Mouse (Mus musculus): ENCODE results near the gene Ccdc183. TPM values are rescaled to one million over a fixed set of nuclear protein-coding genes. Genes with fewer than 3 reads are reported as not detected.

The Ccdc183 gene
- polyA plus RNA-seq, 1 experiment from 2014 or later: 0.11 TPM

GRCm38 (mm10) chr2:25598749-25599148, 18.7 kb downstream of the Ccdc183 start:
- H3K9me3 ChIP-seq: no peaks in the 10 kb centered on the region
- no peak overlapping the region for H3K27ac ChIP-seq (replicated peaks)
- DNase-seq (ENCODE audit: low spot score): no peak
- no peak overlapping the region for H3K4me3 ChIP-seq
- H3K4me1 ChIP-seq: no peaks in the 10 kb centered on the region
- H3K36me3 ChIP-seq (replicated peaks): peaks cover 99% of the 10 kb centered on the region
- WGBS: 88% methylated on average over 1 of the region's 1 CpGs
- H3K27me3 ChIP-seq (replicated peaks; ENCODE audit: low read depth, poor library complexity, severe bottlenecking): no peaks in the 10 kb centered on the region

GRCm38 (mm10) chr2:25596765-25597510, 20.5 kb downstream of the Ccdc183 start:
- H3K36me3 ChIP-seq (replicated peaks): peaks cover 99% of the 10 kb centered on the region
- no peaks in the 10 kb centered on the region for H3K4me1 ChIP-seq
- no peaks in the 10 kb centered on the region for H3K9me3 ChIP-seq
- DNase-seq (ENCODE audit: low spot score): no peak
- WGBS: 94% methylated on average over 5 of the region's 5 CpGs
- H3K27ac ChIP-seq (replicated peaks): no peak overlapping the region
- H3K4me3 ChIP-seq: no peak overlapping the region
- no peaks in the 10 kb centered on the region for H3K27me3 ChIP-seq (replicated peaks; ENCODE audit: low read depth, poor library complexity, severe bottlenecking)

- no peak overlapping the region for H3K27ac ChIP-seq (replicated peaks)
- no peak for DNase-seq (ENCODE audit: low spot score)
- H3K4me1 ChIP-seq: no peaks in the 10 kb centered on the region
- peaks cover 99% of the 10 kb centered on the region for H3K36me3 ChIP-seq (replicated peaks)
- no peak overlapping the region for H3K4me3 ChIP-seq
- no peaks in the 10 kb centered on the region for H3K27me3 ChIP-seq (replicated peaks; ENCODE audit: low read depth, poor library complexity, severe bottlenecking)
- 84% methylated on average over 2 of the region's 2 CpGs for WGBS
- H3K9me3 ChIP-seq: no peaks in the 10 kb centered on the region
These were observed 25.6 kb downstream of the Ccdc183 start for GRCm38 (mm10) chr2:25591863-25592262.

- Histone ChIP-seq H3K27ac (replicated peaks) (no peak overlapping the region), H3K9me3 (no peaks in the 10 kb centered on the region), H3K27me3 (replicated peaks; ENCODE audit: low read depth, poor library complexity, severe bottlenecking) (no peaks in the 10 kb centered on the region), H3K36me3 (replicated peaks) (peaks cover 100% of the 10 kb centered on the region), H3K4me1 (no peaks in the 10 kb centered on the region), H3K4me3 (no peak overlapping the region)
- no peak for DNase-seq (ENCODE audit: low spot score)
- whole genome bisulfite sequencing: 93% methylated on average over 8 of the region's 8 CpGs
These were observed 29.1 kb downstream of the Ccdc183 start for GRCm38 (mm10) chr2:25588227-25588907.

DNA sequence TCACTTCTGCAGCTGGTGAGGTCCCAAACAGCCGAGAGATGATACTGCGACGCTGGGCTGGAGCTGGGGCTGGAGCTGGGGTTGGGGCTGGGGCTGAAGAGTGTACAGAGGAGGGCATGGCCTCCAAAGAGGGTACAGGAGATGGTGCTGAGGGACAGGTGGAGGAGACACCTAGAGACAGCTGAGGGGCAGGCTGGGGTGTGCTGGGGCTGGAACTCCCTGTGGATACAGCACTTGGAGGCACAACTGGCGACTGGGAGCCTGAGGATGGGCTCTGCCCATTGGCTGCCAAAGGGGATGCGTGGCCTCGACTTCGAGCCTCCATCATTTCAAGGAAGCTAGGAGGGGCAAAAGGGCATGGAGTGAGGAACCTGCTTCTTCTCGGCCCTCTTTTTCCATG, 30.2 kb downstream of the Ccdc183 start:
- Histone ChIP-seq H3K36me3 (replicated peaks) (peaks cover 96% of the 10 kb centered on the region), H3K4me1 (peaks cover 9% of the 10 kb centered on the region)
- 95% methylated on average over 8 of the region's 8 CpGs for WGBS

GRCm38 (mm10) chr2:25585601-25586000, 31.9 kb downstream of the Ccdc183 start:
- Histone ChIP-seq H3K27ac (replicated peaks) (no peak overlapping the region), H3K36me3 (replicated peaks) (peaks cover 79% of the 10 kb centered on the region), H3K4me1 (peaks cover 22% of the 10 kb centered on the region), H3K9me3 (no peaks in the 10 kb centered on the region), H3K4me3 (no peak overlapping the region), H3K27me3 (replicated peaks; ENCODE audit: low read depth, poor library complexity, severe bottlenecking) (peaks cover 8% of the 10 kb centered on the region)
- 88% methylated on average over 3 of the region's 3 CpGs for WGBS
- DNase-seq (ENCODE audit: low spot score): no peak

More for the DNA sequence above, 30.2 kb downstream of the Ccdc183 start:
- H3K27ac ChIP-seq (replicated peaks): no peak overlapping the region
- H3K9me3 ChIP-seq: no peaks in the 10 kb centered on the region
- H3K4me3 ChIP-seq: no peak overlapping the region
- DNase-seq (ENCODE audit: low spot score): no peak
- H3K27me3 ChIP-seq (replicated peaks; ENCODE audit: low read depth, poor library complexity, severe bottlenecking): no peaks in the 10 kb centered on the region

GRCm38 (mm10) chr2:25584856-25585255, 32.6 kb downstream of the Ccdc183 start:
- H3K36me3 ChIP-seq (replicated peaks): peaks cover 72% of the 10 kb centered on the region

DNA sequence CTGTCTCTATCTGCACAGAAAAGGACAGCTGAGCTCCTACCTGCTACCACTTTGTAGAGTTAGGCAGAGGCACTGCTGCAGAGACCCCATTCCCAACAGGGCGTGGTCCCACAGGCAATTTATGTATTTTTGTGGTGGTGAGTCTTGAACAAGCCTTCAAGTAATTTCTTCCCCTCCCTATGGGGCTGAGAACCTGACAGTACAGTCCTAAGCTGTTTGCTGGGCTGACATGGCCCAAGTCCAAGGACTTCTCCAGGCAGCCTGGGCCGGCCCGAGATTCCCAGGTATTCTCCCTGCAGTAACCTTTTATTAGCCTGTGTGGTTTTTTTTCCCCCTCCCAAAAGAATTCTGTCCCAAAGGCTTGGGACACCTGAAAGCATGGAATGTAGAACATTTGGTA, 33.3 kb downstream of the Ccdc183 start:
- Histone ChIP-seq H3K27me3 (replicated peaks; ENCODE audit: low read depth, poor library complexity, severe bottlenecking) (peaks cover 23% of the 10 kb centered on the region), H3K9me3 (no peaks in the 10 kb centered on the region), H3K36me3 (replicated peaks) (peaks cover 65% of the 10 kb centered on the region), H3K4me1 (peaks cover 30% of the 10 kb centered on the region), H3K27ac (replicated peaks) (no peak overlapping the region), H3K4me3 (no peak overlapping the region)
- DNase-seq (ENCODE audit: low spot score): no peak
- 94% methylated on average over 3 of the region's 3 CpGs for WGBS

More at GRCm38 (mm10) chr2:25584856-25585255, 32.6 kb downstream of the Ccdc183 start:
- DNase-seq (ENCODE audit: low spot score): no peak
- Histone ChIP-seq H3K9me3 (no peaks in the 10 kb centered on the region), H3K4me1 (peaks cover 23% of the 10 kb centered on the region), H3K27ac (replicated peaks) (no peak overlapping the region), H3K27me3 (replicated peaks; ENCODE audit: low read depth, poor library complexity, severe bottlenecking) (peaks cover 16% of the 10 kb centered on the region), H3K4me3 (no peak overlapping the region)
- WGBS: 81% methylated on average over 4 of the region's 4 CpGs

DNA sequence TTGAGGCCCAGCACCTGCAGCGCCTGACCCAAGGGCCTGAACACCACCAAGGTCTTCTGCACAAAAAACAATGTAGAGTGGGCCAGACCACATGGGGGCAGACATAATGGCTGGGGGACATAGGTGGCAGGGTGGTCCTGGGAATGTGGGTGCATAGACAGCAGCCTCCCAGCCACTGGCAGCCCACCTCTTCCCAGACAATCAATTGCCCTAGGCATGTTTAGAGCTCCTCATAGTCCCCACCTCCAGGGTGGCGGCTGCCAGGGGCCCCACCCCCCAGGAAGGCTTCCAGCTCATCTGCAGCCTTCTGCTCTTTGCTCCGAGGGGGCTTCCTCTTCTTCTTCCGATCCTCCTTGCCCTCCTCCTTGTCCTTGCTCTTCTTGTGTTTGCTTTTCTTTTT, 33.9 kb downstream of the Ccdc183 start:
- H3K9me3 ChIP-seq: no peaks in the 10 kb centered on the region
- peaks cover 59% of the 10 kb centered on the region for H3K36me3 ChIP-seq (replicated peaks)
- H3K4me3 ChIP-seq: no peak overlapping the region
- H3K27ac ChIP-seq (replicated peaks): no peak overlapping the region
- H3K4me1 ChIP-seq: peaks cover 36% of the 10 kb centered on the region
- H3K27me3 ChIP-seq (replicated peaks; ENCODE audit: low read depth, poor library complexity, severe bottlenecking): peaks cover 29% of the 10 kb centered on the region
- WGBS: 60% methylated on average over 4 of the region's 4 CpGs
- no peak for DNase-seq (ENCODE audit: low spot score)

DNA sequence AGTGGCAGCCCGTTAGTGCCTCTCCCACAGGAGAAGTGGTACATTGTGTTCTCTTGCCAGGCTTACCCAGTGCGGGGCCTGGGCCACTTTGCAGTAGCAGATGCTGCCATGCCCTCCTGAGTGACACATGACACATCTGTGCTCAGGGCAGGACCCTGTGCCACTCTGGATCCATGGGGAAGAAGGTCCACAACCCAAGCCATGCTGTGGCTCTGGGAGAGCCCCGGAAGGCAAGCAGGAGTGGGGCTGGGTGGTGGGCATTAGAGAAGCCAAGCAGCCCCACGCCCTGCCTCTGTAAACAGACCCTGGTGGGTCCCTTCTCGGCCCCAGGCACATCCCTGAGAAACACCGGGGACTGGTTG, 34.4 kb downstream of the Ccdc183 start:
- 87% methylated on average over 6 of the region's 6 CpGs for WGBS
- Histone ChIP-seq H3K4me1 (peaks cover 41% of the 10 kb centered on the region), H3K27me3 (replicated peaks; ENCODE audit: low read depth, poor library complexity, severe bottlenecking) (peaks cover 33% of the 10 kb centered on the region), H3K4me3 (no peak overlapping the region), H3K9me3 (no peaks in the 10 kb centered on the region), H3K27ac (replicated peaks) (no peak overlapping the region), H3K36me3 (replicated peaks) (peaks cover 54% of the 10 kb centered on the region)
- no peak for DNase-seq (ENCODE audit: low spot score)

GRCm38 (mm10) chr2:25582466-25583119, 34.9 kb downstream of the Ccdc183 start:
- peak; percentile 13 for DNase-seq (ENCODE audit: low spot score)
- no peak overlapping the region for H3K4me3 ChIP-seq
- peaks cover 39% of the 10 kb centered on the region for H3K27me3 ChIP-seq (replicated peaks; ENCODE audit: low read depth, poor library complexity, severe bottlenecking)
- 62% methylated on average over 12 of the region's 12 CpGs for WGBS
- peaks cover 46% of the 10 kb centered on the region for H3K4me1 ChIP-seq
- no peaks in the 10 kb centered on the region for H3K9me3 ChIP-seq
- peaks cover 49% of the 10 kb centered on the region for H3K36me3 ChIP-seq (replicated peaks)
- no peak overlapping the region for H3K27ac ChIP-seq (replicated peaks)

DNA sequence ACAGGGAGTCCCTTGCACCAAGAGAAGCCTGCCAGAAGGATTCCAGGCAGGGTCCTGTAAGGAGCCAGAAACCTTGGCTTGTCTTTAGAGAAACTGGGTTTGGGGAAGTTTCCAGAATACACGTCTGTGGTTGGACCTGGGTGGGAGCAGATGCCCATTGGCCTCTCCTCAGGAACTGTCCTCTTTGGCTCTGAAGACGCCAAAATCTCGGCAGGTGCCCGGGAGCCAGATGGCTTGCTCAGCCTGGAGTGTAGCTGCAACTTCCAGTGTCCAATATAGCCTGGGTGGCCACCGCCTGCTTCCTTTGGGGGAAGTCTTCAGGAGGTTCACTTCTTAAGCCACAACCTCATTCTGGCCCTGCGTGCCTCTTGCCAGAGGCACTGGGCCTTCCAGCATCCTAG, 35.6 kb downstream of the Ccdc183 start:
- peaks cover 45% of the 10 kb centered on the region for H3K27me3 ChIP-seq (replicated peaks; ENCODE audit: low read depth, poor library complexity, severe bottlenecking)
- peak overlapping the region; percentile 51; the same call in 1 of the 2 replicates for H3K4me3 ChIP-seq
- peaks cover 53% of the 10 kb centered on the region for H3K4me1 ChIP-seq
- peaks cover 42% of the 10 kb centered on the region for H3K36me3 ChIP-seq (replicated peaks)
- no peak overlapping the region for H3K27ac ChIP-seq (replicated peaks)
- H3K9me3 ChIP-seq: no peaks in the 10 kb centered on the region
- no peak for DNase-seq (ENCODE audit: low spot score)
- 42% methylated on average over 6 of the region's 6 CpGs for WGBS

Data from embryonic facial prominence, embryonic 10.5 days (tissue).